Mouse (Mus musculus): Measurements from ENCODE around the gene Dot1l. TPM values are rescaled to one million over a fixed set of nuclear protein-coding genes. Genes with fewer than 3 reads are reported as not detected.
A peak's percentile ranks its signal among the peaks of the same experiment; 100 is the strongest.

Dot1l gene
- total RNA-seq, 1 experiment: 31.9 TPM

- in situ Hi-C loops (cut with MboI; ENCODE audit: low sequenced_read_pairs in 2 of 2, unreplicated experiment in 2 of 2): no loop called here
- H3K4me3 ChIP-seq (ENCODE audit: insufficient read depth in 1 of 2, low read depth in 1 of 2, low read length in 2 of 2, poor library complexity in 1 of 2, severe bottlenecking in 1 of 2): no peak overlapping the region
- no peaks in the 10 kb centered on the region for H3K9me3 ChIP-seq (ENCODE audit: control insufficient read depth, insufficient read depth, low read depth, low read length)
- no peak for DNase-seq (ENCODE audit: low read depth, low spot score)
- H3K27ac ChIP-seq (ENCODE audit: insufficient read depth, low read depth, low read length, poor library complexity, severe bottlenecking): no peak overlapping the region
- TF ChIP-seq MAFK (IDR thresholded peaks at IDR 0.05; ENCODE audit: insufficient read depth, low read depth, low read length) (no peak), ZNF384 (IDR thresholded peaks at IDR 0.05; ENCODE audit: low read depth, low read length) (no peak), CHD2 (IDR thresholded peaks at IDR 0.05; ENCODE audit: low read depth, low read length) (no peak), HCFC1 (IDR thresholded peaks at IDR 0.05; ENCODE audit: borderline replicate concordance, insufficient read depth, low read length) (no peak)
- H3K9ac ChIP-seq (ENCODE audit: insufficient read depth, low read depth, low read length, poor library complexity, severe bottlenecking): no peak overlapping the region
- H3K36me3 ChIP-seq (ENCODE audit: control insufficient read depth, insufficient read depth, low read length, poor library complexity, severe bottlenecking): peaks cover 58% of the 10 kb centered on the region
- peaks cover 0 to 14% of the 10 kb centered on the region in 2 experiments; a peak in 1 of 4 replicates for H3K4me1 ChIP-seq (ENCODE audit: control insufficient read depth in 2 of 2, insufficient read depth in 2 of 2, low read length in 2 of 2, poor library complexity in 1 of 2)
Observed at GRCm38 (mm10) chr10:80794750-80795149, 39.7 kb downstream of the Dot1l start.

GRCm38 (mm10) chr10:80796307-80796848 lies 41.4 kb downstream of the Dot1l start:
- Histone ChIP-seq H3K36me3 (ENCODE audit: control insufficient read depth, insufficient read depth, low read length, poor library complexity, severe bottlenecking) (peaks cover 52% of the 10 kb centered on the region), H3K9ac (ENCODE audit: insufficient read depth, low read depth, low read length, poor library complexity, severe bottlenecking) (no peak overlapping the region), H3K9me3 (ENCODE audit: control insufficient read depth, insufficient read depth, low read depth, low read length) (no peaks in the 10 kb centered on the region), H3K4me3 (ENCODE audit: insufficient read depth in 1 of 2, low read depth in 1 of 2, low read length in 2 of 2, poor library complexity in 1 of 2, severe bottlenecking in 1 of 2) (no peak overlapping the region), H3K4me1 (ENCODE audit: control insufficient read depth in 2 of 2, insufficient read depth in 2 of 2, low read length in 2 of 2, poor library complexity in 1 of 2) (peaks cover 0 to 15% of the 10 kb centered on the region in 2 experiments; a peak in 1 of 4 replicates), H3K27ac (ENCODE audit: insufficient read depth, low read depth, low read length, poor library complexity, severe bottlenecking) (no peak overlapping the region)
- no peak for DNase-seq (ENCODE audit: low read depth, low spot score)
- TF ChIP-seq CHD2 (IDR thresholded peaks at IDR 0.05; ENCODE audit: low read depth, low read length): no peak
- no peak for TF ChIP-seq ZNF384 (IDR thresholded peaks at IDR 0.05; ENCODE audit: low read depth, low read length)
- TF ChIP-seq HCFC1 (IDR thresholded peaks at IDR 0.05; ENCODE audit: borderline replicate concordance, insufficient read depth, low read length): no peak
- TF ChIP-seq ZC3H11A (IDR thresholded peaks at IDR 0.05; ENCODE audit: borderline replicate concordance, low read depth, low read length): no peak
- TF ChIP-seq MAFK (IDR thresholded peaks at IDR 0.05; ENCODE audit: insufficient read depth, low read depth, low read length): no peak
- in situ Hi-C loops (cut with MboI; ENCODE audit: low sequenced_read_pairs in 2 of 2, unreplicated experiment in 2 of 2): no loop called here

- in situ Hi-C loops (cut with MboI; ENCODE audit: low sequenced_read_pairs in 2 of 2, unreplicated experiment in 2 of 2): no loop called here
- H3K27ac ChIP-seq (ENCODE audit: insufficient read depth, low read depth, low read length, poor library complexity, severe bottlenecking): peak overlapping the region; percentile 96
- H3K4me3 ChIP-seq (ENCODE audit: insufficient read depth in 1 of 2, low read depth in 1 of 2, low read length in 2 of 2, poor library complexity in 1 of 2, severe bottlenecking in 1 of 2): peak overlapping the region; percentile 80 to 91
- H3K9ac ChIP-seq (ENCODE audit: insufficient read depth, low read depth, low read length, poor library complexity, severe bottlenecking): peak overlapping the region; percentile 99
- DNase-seq (ENCODE audit: low read depth, low spot score): no peak
- H3K4me1 ChIP-seq (ENCODE audit: control insufficient read depth in 2 of 2, insufficient read depth in 2 of 2, low read length in 2 of 2, poor library complexity in 1 of 2): peaks cover 0 to 20% of the 10 kb centered on the region in 2 experiments; a peak in 1 of 4 replicates
- H3K36me3 ChIP-seq (ENCODE audit: control insufficient read depth, insufficient read depth, low read length, poor library complexity, severe bottlenecking): peaks cover 56% of the 10 kb centered on the region
- no peaks in the 10 kb centered on the region for H3K9me3 ChIP-seq (ENCODE audit: control insufficient read depth, insufficient read depth, low read depth, low read length)
- TF ChIP-seq ZC3H11A (IDR thresholded peaks at IDR 0.05; ENCODE audit: borderline replicate concordance, low read depth, low read length) (no peak), CHD2 (IDR thresholded peaks at IDR 0.05; ENCODE audit: low read depth, low read length) (no peak), MAFK (IDR thresholded peaks at IDR 0.05; ENCODE audit: insufficient read depth, low read depth, low read length) (no peak), ZNF384 (IDR thresholded peaks at IDR 0.05; ENCODE audit: low read depth, low read length) (no peak), HCFC1 (IDR thresholded peaks at IDR 0.05; ENCODE audit: borderline replicate concordance, insufficient read depth, low read length) (no peak)
Observed at GRCm38 (mm10) chr10:80797186-80798149, 42.5 kb downstream of the Dot1l start.

- H3K36me3 ChIP-seq (ENCODE audit: control insufficient read depth, insufficient read depth, low read length, poor library complexity, severe bottlenecking): peaks cover 56% of the 10 kb centered on the region
- DNase-seq (ENCODE audit: low read depth, low spot score): peak; percentile 90
Observed at GRCm38 (mm10) chr10:80798150-80799006, 43.4 kb downstream of the Dot1l start, which contains the start of the genes Sf3a2 and Plekhj1. Sf3a2 (plus strand) TSS chr10:80798198. Plekhj1 (minus strand) TSS chr10:80798626.

More at GRCm38 (mm10) chr10:80798150-80799006, 43.4 kb downstream of the Dot1l start, which contains the start of the genes Sf3a2 and Plekhj1:
- TF ChIP-seq ZC3H11A (IDR thresholded peaks at IDR 0.05; ENCODE audit: borderline replicate concordance, low read depth, low read length): no peak
- peak; percentile 93 for TF ChIP-seq CHD2 (IDR thresholded peaks at IDR 0.05; ENCODE audit: low read depth, low read length)
- TF ChIP-seq HCFC1 (IDR thresholded peaks at IDR 0.05; ENCODE audit: borderline replicate concordance, insufficient read depth, low read length): peak; percentile 76
- peaks cover 0 to 18% of the 10 kb centered on the region in 2 experiments; a peak in 1 of 4 replicates for H3K4me1 ChIP-seq (ENCODE audit: control insufficient read depth in 2 of 2, insufficient read depth in 2 of 2, low read length in 2 of 2, poor library complexity in 1 of 2)
- H3K4me3 ChIP-seq (ENCODE audit: insufficient read depth in 1 of 2, low read depth in 1 of 2, low read length in 2 of 2, poor library complexity in 1 of 2, severe bottlenecking in 1 of 2): peak within 1 kb of the TSS; percentile 80 to 91
- H3K9me3 ChIP-seq (ENCODE audit: control insufficient read depth, insufficient read depth, low read depth, low read length): no peaks in the 10 kb centered on the region
- H3K27ac ChIP-seq (ENCODE audit: insufficient read depth, low read depth, low read length, poor library complexity, severe bottlenecking): peak within 1 kb of the TSS; percentile 96
- in situ Hi-C loops (cut with MboI; ENCODE audit: low sequenced_read_pairs in 2 of 2, unreplicated experiment in 2 of 2): no loop called here
- peak within 1 kb of the TSS; percentile 99 for H3K9ac ChIP-seq (ENCODE audit: insufficient read depth, low read depth, low read length, poor library complexity, severe bottlenecking)
